Mouse (Mus musculus) liver, adult (tissue): ENCODE measurements around the gene Sipa1l2.

Source experiments
- GATA4 ChIP-seq: IDR thresholded peaks from 2 replicates; pipeline ENCODE4 v1.6.1; 2014; ENCODE audit warnings: mild to moderate bottlenecking, low read length; ENCODE audit not compliant: insufficient replicate concordance

Gene Sipa1l2

GRCm38 (mm10) chr8:125513242-125513866, 56.3 kb downstream of the Sipa1l2 start:
- TF ChIP-seq GATA4: no peak

GRCm38 (mm10) chr8:125512561-125512960, 57.0 kb downstream of the Sipa1l2 start:
- no peak for TF ChIP-seq GATA4

- TF ChIP-seq GATA4: no peak
These were observed 58.5 kb downstream of the Sipa1l2 start for GRCm38 (mm10) chr8:125510861-125511668.

- no peak for TF ChIP-seq GATA4
These were observed 59.8 kb downstream of the Sipa1l2 start for GRCm38 (mm10) chr8:125509776-125510175.

- no peak for TF ChIP-seq GATA4
These were observed 60.4 kb downstream of the Sipa1l2 start for GRCm38 (mm10) chr8:125509175-125509574.

GRCm38 (mm10) chr8:125507291-125507690, 62.3 kb downstream of the Sipa1l2 start:
- no peak for TF ChIP-seq GATA4

GRCm38 (mm10) chr8:125504605-125505257, 64.9 kb downstream of the Sipa1l2 start:
- no peak for TF ChIP-seq GATA4

GRCm38 (mm10) chr8:125503808-125504207, 65.8 kb downstream of the Sipa1l2 start:
- no peak for TF ChIP-seq GATA4

GRCm38 (mm10) chr8:125502828-125503227, 66.8 kb downstream of the Sipa1l2 start:
- TF ChIP-seq GATA4: no peak

- no peak for TF ChIP-seq GATA4
These were observed 69.6 kb downstream of the Sipa1l2 start for GRCm38 (mm10) chr8:125500005-125500404.

GRCm38 (mm10) chr8:125498508-125498907, 71.1 kb downstream of the Sipa1l2 start:
- TF ChIP-seq GATA4: no peak

- no peak for TF ChIP-seq GATA4
These were observed 74.1 kb downstream of the Sipa1l2 start for GRCm38 (mm10) chr8:125495545-125495944.

GRCm38 (mm10) chr8:125493254-125493815, 76.3 kb downstream of the Sipa1l2 start:
- peak; percentile 86; the same call in 1 of the 2 replicates for TF ChIP-seq GATA4

GRCm38 (mm10) chr8:125492416-125492815, 77.2 kb downstream of the Sipa1l2 start:
- TF ChIP-seq GATA4: no peak

- TF ChIP-seq GATA4: no peak
These were observed 80.9 kb downstream of the Sipa1l2 start for GRCm38 (mm10) chr8:125488747-125489146.

GRCm38 (mm10) chr8:125485715-125486114, 83.9 kb downstream of the Sipa1l2 start:
- TF ChIP-seq GATA4: no peak

- no peak for TF ChIP-seq GATA4
These were observed 84.9 kb downstream of the Sipa1l2 start for GRCm38 (mm10) chr8:125484530-125485196.
